Mouse (Mus musculus) limb, embryonic 13.5 days (tissue): Measurements from ENCODE around the gene Zer1. TPM values are rescaled to one million over a fixed set of nuclear protein-coding genes. Genes with fewer than 3 reads are reported as not detected.
"Not testable (repeated sequence)": the region's sequence is repeated elsewhere in the genome, so short reads cannot be mapped to it uniquely, and the experiment has no call there.

Experiments used
- ATAC-seq: fragments of 200-750 bp; cut with Nextera tagmentation; 2 replicates; pipeline ENCODE4 v1.8.0; 2017; ENCODE audit warnings: low read depth, moderate number of reproducible peaks, moderate TSS enrichment; ENCODE audit not compliant: low FRiP score
- H3K27ac ChIP-seq: fragments of 300-500 bp; sonication (generic); 2 replicates; pipeline ENCODE4 v1.5.1; 2015; ENCODE audit warnings: inconsistent platforms, mild to moderate bottlenecking, moderate library complexity
- H3K27me3 ChIP-seq: fragments of 300-500 bp; sonication (generic); 2 replicates; pipeline ENCODE4 v1.6.1; 2015; ENCODE audit warnings: mild to moderate bottlenecking, inconsistent platforms
- H3K36me3 ChIP-seq: fragments of 300-500 bp; sonication (generic); 2 replicates; pipeline ENCODE4 v1.6.1; 2015; ENCODE audit warnings: inconsistent platforms, mild to moderate bottlenecking, moderate library complexity
- H3K4me1 ChIP-seq: fragments of 300-500 bp; sonication (generic); 2 replicates; pipeline ENCODE4 v1.6.1; 2015; ENCODE audit warnings: inconsistent platforms
- H3K4me2 ChIP-seq: fragments of 300-500 bp; sonication (generic); replicated peaks from 2 replicates; pipeline ENCODE4 v1.6.1; 2015; ENCODE audit warnings: inconsistent platforms, mild to moderate bottlenecking, moderate library complexity
- H3K4me3 ChIP-seq: fragments of 300-500 bp; sonication (generic); 2 replicates; pipeline ENCODE4 v1.5.1; 2015; ENCODE audit warnings: moderate library complexity, mild to moderate bottlenecking, inconsistent platforms
- H3K9ac ChIP-seq: fragments of 300-500 bp; sonication (generic); 2 replicates; pipeline ENCODE4 v1.6.1; 2015; ENCODE audit warnings: mild to moderate bottlenecking, inconsistent platforms
- H3K9me3 ChIP-seq: fragments of 300-500 bp; sonication (generic); 2 replicates; pipeline ENCODE4 v1.6.1; 2016; ENCODE audit warnings: inconsistent platforms
- WGBS: fragments of 180-500 bp; shearing (Covaris S2); methylation state at CpG from one replicate; pipeline ENCODE4 v1.1.7; 2015; 5-methylcytosine and 5-hydroxymethylcytosine counted together
- polyA plus RNA-seq: library from polyadenylated mRNA; unstranded; fragments of >200 nt; fragmentation: Nextera tagmentation; extraction: Ambion mirVana; gene quantifications from 2 replicates; pipeline ENCODE4 v1.2.1, GENCODE M21; 2015

Gene Zer1
- 11.2 and 12.5 TPM in 2 replicates for polyA plus RNA-seq

DNA sequence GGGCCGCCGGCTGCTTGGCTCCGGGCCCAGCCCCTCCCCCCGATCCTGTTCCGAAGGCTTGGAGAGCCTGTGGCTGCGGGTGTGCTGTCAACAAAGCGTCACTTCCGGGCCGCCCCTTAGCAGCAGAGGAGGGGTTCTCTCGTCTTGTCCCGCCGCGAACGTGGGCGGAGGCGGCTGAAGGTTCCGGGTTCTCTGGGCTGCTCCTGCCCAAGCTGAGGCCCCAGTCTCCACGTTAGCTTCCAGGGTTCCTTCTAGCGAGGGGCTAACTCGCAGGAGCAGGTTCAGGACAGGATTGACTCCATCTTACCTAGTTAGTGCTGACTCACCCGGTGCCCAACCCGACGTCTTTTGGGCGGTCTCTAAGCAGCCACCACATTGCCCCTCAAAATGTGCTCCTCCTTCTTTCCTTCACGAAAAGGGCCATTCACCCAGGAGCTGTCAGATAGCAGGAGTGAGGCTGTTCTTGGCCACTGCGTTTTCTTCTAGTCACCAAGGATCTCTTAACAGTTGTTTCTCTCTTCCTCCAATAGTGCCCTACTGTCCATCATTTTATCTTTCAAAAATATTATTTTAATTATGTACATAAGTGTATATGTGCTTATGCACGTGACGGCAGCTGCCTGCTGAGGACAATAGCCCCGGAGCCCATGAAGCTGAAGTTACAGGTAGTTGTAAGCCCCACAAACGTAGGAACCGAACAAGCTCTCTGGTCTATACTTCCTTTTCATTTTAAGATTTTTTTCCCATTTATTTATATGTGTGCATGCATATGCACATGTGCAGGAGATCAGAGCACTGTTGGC is at the start of gene Zer1:
Zer1 (minus strand) TSS at position 114 of the 803 bp plus-strand sequence.
- Histone ChIP-seq H3K27me3 (no peaks in the 10 kb centered on the region), H3K4me1 (peaks cover 20% of the 10 kb centered on the region), H3K4me2 (peak within 1 kb of the TSS; percentile 90), H3K27ac (peak within 1 kb of the TSS; percentile 89), H3K36me3 (peaks cover 9% of the 10 kb centered on the region), H3K9me3 (no peaks in the 10 kb centered on the region), H3K9ac (peak within 1 kb of the TSS; percentile 76), H3K4me3 (peak within 1 kb of the TSS; percentile 85)
- ATAC-seq: peak; percentile 98
- WGBS: 10% methylated on average over 31 of the region's 31 CpGs

DNA sequence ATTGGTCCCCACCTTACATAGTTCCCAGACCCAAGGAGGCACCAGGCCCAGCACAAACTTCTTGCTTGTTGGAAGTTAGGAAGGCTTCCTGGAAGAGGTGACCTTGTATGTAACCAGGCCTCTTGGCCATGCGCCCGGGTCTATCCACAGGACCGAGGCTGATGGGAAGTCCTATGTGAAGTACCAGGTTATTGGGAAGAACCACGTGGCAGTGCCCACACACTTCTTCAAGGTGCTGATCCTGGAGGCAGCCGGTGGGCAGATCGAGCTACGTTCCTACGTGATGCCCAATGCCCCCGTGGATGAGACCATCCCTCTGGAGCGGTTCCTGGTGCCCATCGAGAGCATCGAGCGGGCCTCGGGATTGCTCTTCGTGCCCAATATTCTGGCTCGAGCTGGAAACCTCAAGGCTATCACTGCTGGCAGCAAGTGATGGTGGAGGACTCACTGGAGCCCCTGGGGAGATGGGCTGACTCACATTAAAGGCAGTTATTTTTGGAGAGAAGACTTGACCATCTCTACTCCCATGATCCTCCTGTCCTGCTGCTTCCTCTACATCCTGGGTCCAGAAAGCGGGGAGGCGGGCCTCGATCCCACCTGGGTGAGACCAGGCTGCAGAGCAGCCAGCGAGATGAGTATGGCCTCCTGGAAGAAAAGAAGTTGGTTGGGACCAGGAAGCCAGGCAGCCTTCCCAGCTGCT is 49.3 kb upstream of the Zer1 start:
- no peak overlapping the region for H3K27ac ChIP-seq
- H3K4me2 ChIP-seq: no peak overlapping the region
- H3K4me1 ChIP-seq: peaks cover 23% of the 10 kb centered on the region
- no peaks in the 10 kb centered on the region for H3K27me3 ChIP-seq
- WGBS: 95% methylated on average over 20 of the region's 20 CpGs
- no peak overlapping the region for H3K9ac ChIP-seq
- ATAC-seq: no peak
- peaks cover 52% of the 10 kb centered on the region for H3K36me3 ChIP-seq
- H3K4me3 ChIP-seq: no peak overlapping the region
- H3K9me3 ChIP-seq: 0 out of 2 replicates have a peak, but pooled peaks cover 4% of the 10 kb centered on the region

DNA sequence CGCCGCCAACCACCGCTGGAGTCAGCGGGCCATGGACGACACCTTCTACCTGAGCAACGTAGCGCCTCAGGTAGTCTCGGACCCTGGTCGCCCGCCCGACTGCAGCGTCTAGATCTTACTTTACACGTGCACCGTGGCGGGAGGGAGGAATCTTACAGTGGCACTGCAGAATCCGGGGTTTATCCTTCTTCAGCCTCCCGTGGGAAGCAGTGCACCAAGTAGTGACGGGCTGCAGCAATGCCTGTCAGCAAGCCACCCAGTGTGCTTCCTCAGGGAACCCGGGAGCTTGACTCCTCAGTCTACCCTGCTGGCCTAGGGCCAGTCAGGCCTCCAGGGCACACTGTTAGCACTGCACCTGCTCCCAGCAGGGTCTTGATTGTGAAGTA is 47.6 kb upstream of the Zer1 start:
- H3K27ac ChIP-seq: peak overlapping the region; percentile 87; the same call in 1 of the 2 replicates
- 1% methylated on average over 19 of the region's 19 CpGs for WGBS
- H3K9me3 ChIP-seq: peaks cover 7% of the 10 kb centered on the region
- H3K4me2 ChIP-seq: peak overlapping the region; percentile 92
- peak overlapping the region; percentile 77 for H3K9ac ChIP-seq
- H3K36me3 ChIP-seq: peaks cover 47% of the 10 kb centered on the region
- peak overlapping the region; percentile 69 for H3K4me3 ChIP-seq
- peaks cover 14% of the 10 kb centered on the region for H3K4me1 ChIP-seq
- no peaks in the 10 kb centered on the region for H3K27me3 ChIP-seq
- no peak for ATAC-seq

DNA sequence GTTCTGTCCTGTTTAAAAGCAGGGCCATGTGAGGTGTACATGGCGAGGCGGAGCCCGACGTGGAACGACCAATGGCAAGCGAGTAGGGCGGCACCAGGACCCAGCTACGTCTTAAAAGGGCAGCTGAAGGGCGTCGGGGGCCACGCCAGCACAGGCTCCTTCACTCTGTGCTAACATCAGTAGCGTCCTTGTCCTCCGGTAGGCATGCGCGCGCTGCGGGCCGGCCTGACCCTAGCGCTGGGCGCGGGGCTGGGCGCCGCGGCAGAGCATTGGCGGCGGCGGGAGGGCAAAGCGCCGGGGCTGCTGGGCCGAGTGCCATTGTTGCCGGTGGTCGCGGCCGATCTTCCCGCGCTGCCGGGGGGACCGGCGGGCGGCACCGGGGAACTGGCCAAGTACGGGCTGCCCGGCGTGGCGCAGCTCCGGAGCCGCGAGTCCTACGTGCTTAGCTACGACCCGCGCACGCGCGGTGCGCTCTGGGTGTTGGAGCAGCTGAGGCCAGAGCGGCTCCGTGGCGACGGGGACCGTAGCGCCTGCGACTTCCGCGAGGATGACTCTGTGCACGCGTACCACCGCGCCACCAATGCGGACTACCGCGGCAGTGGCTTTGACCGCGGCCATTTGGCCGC is 47.1 kb upstream of the Zer1 start, which contains the start of gene Endog:
Endog (plus strand) TSS at position 123 of the 626 bp plus-strand sequence.
- peak within 1 kb of the TSS; percentile 87; the same call in 1 of the 2 replicates for H3K27ac ChIP-seq
- ATAC-seq: peak; percentile 95
- peaks cover 42% of the 10 kb centered on the region for H3K36me3 ChIP-seq
- peak within 1 kb of the TSS; percentile 92 for H3K4me2 ChIP-seq
- under 1% methylated on average over 75 of the region's 75 CpGs for WGBS
- no peaks in the 10 kb centered on the region for H3K27me3 ChIP-seq
- H3K4me3 ChIP-seq: peak within 1 kb of the TSS; percentile 69
- H3K4me1 ChIP-seq: peaks cover 11% of the 10 kb centered on the region
- H3K9ac ChIP-seq: peak within 1 kb of the TSS; percentile 77
- peaks cover 12% of the 10 kb centered on the region for H3K9me3 ChIP-seq

DNA sequence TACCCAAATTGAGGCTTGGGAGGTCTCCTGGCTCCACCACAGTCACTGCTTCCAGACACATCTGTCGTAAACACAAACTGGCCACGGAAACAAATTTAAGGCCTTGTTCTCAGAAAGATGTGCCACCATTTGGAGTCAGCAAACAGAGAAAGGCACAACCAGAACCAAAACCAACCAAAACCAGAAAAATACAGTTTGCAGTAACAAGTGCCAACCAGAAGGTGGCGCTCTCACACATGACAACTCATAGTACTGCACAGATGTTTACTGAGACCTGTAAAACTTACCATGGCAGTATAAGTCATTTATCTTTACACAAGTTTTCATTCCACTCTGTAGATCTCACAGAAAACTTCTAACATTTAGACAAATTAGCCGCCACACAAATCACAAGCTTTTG is 42.3 kb upstream of the Zer1 start:
- Histone ChIP-seq H3K9ac (no peak overlapping the region), H3K9me3 (peaks cover 17% of the 10 kb centered on the region), H3K4me1 (no peaks in the 10 kb centered on the region), H3K4me2 (no peak overlapping the region), H3K27ac (no peak overlapping the region), H3K4me3 (no peak overlapping the region), H3K27me3 (no peaks in the 10 kb centered on the region), H3K36me3 (no peaks in the 10 kb centered on the region)
- 61% methylated on average over 4 of the region's 4 CpGs for WGBS
- ATAC-seq: no peak

DNA sequence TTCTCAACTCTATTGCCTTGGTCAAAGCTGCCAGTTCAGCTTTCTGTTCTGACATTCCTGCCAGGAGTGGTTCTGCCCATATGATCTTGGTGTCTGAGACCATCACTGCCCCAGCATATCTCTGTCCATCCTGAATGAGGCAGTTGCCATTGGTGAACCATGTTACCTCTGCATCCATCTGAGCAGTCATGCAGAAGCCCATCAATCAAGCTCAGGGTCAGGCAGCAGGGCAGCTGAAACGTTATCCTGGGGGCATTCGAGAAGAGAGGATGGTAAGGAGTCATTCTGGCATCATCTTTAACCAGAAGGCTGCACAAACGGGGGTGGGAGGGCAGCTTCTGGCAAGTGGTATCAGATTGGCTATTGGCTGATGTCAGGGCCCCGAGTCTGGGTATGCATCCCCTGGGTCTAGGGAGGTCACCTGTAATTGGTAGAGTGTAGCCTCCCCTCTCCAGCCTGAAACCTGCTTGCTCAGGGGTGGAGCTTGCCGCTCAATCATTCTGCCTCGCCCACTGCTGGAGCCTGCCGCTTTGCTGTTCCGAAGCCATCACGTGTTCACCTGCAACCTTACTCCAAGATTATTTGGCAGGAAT is 40.1 kb upstream of the Zer1 start:
- no peaks in the 10 kb centered on the region for H3K4me1 ChIP-seq
- no peak overlapping the region for H3K27ac ChIP-seq
- no peaks in the 10 kb centered on the region for H3K27me3 ChIP-seq
- no peak overlapping the region for H3K4me2 ChIP-seq
- WGBS: 55% methylated on average over 9 of the region's 9 CpGs
- peaks cover 17% of the 10 kb centered on the region for H3K9me3 ChIP-seq
- no peak for ATAC-seq
- H3K4me3 ChIP-seq: no peak overlapping the region
- no peaks in the 10 kb centered on the region for H3K36me3 ChIP-seq
- H3K9ac ChIP-seq: no peak overlapping the region

DNA sequence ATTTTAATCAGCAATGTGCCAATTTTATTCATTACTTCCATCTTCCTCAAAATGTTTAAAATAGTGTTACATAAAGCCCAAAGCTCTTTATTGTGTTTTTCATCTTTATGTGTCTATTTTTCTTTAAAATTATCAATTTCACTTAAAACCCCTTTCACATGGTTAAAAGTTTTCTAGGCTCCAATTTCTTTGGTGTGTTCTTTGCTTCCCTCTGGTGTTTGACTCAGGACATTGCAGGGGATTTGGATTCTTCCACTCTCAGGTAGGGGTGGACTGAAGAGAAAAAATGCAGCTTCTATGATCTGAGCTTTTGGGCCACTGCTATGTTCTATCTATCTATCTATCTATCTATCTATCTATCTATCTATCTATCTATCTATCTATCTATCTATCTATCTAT is 37.4 kb upstream of the Zer1 start:
- no peaks in the 10 kb centered on the region for H3K36me3 ChIP-seq
- no peak overlapping the region for H3K4me3 ChIP-seq
- H3K9ac ChIP-seq: no peak overlapping the region
- no peaks in the 10 kb centered on the region for H3K4me1 ChIP-seq
- H3K27ac ChIP-seq: no peak overlapping the region
- no peak for ATAC-seq
- peaks cover 13% of the 10 kb centered on the region for H3K9me3 ChIP-seq
- H3K4me2 ChIP-seq: no peak overlapping the region
- H3K27me3 ChIP-seq: no peaks in the 10 kb centered on the region

DNA sequence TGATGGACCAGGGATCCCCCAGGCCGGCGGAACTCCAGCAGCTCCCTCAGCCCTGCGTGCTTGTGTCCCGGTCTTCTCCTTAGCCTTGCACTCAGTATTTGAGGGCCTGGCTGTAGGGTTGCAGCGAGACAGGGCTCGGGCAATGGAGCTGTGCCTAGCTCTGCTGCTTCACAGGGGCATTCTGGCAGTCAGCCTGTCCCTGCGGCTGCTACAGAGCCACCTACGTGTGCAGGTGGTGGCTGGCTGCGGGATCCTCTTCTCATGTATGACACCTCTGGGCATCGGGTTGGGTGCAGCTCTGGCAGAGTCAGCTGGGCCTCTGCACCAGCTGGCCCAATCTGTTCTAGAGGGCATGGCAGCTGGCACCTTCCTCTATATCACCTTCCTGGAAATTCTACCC is 35.5 kb upstream of the Zer1 start:
- WGBS: 78% methylated on average over 7 of the region's 10 CpGs
- H3K27me3 ChIP-seq, H3K27ac ChIP-seq: not testable (repeated sequence)

DNA sequence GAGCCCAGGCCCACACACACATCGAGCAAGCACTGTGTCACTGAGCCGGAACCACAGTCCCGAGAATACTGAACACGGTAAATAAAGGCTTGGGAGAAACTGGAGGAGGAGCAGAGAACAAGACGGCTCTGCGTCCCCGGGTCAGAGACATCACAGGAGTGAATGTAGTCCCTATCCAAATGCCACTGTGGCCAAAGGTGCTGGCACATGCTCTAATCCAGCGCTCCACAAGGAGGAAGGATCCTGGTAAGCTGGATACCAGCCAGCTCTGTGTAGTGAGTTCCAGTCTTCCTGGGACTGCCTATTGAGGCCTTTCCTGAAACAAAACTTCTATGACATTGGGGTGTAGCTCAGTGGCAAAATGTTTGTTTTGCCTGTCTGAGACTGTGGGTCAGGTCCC is 28.2 kb upstream of the Zer1 start:
- no peak overlapping the region for H3K4me2 ChIP-seq
- H3K36me3 ChIP-seq: peaks cover 45% of the 10 kb centered on the region
- H3K4me1 ChIP-seq: no peaks in the 10 kb centered on the region
- H3K4me3 ChIP-seq: no peak overlapping the region
- 84% methylated on average over 8 of the region's 8 CpGs for WGBS
- H3K27ac ChIP-seq: no peak overlapping the region
- no peak overlapping the region for H3K9ac ChIP-seq
- H3K9me3 ChIP-seq: no peaks in the 10 kb centered on the region
- H3K27me3 ChIP-seq: no peaks in the 10 kb centered on the region
- ATAC-seq: no peak

More for the DNA sequence above, 35.5 kb upstream of the Zer1 start:
- not testable (repeated sequence) for H3K9ac ChIP-seq, ATAC-seq, H3K4me3 ChIP-seq, H3K36me3 ChIP-seq, H3K4me2 ChIP-seq, H3K9me3 ChIP-seq, H3K4me1 ChIP-seq

DNA sequence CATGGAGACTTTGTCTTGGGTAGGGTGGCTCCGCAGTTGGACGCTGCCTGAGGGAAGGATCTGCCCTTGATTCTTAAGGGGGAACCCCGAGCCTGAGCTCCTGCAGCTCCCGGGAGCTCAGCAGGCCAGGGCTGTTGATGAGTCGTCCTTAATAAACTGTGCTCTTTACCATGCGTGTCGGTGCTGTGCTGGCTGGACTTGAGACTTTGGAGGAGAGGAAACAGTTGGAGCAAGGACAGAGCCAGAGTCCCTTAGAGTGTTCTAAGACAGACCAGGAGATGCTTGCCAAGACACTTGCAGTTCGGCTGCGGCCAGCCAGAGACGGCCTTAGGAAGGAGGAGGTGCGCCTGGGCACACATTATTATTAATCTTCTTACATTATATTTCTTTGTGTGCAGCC is 27.5 kb upstream of the Zer1 start:
- Histone ChIP-seq H3K9me3 (no peaks in the 10 kb centered on the region), H3K4me3 (no peak overlapping the region), H3K9ac (no peak overlapping the region), H3K27me3 (no peaks in the 10 kb centered on the region), H3K36me3 (peaks cover 53% of the 10 kb centered on the region), H3K27ac (no peak overlapping the region), H3K4me1 (no peaks in the 10 kb centered on the region), H3K4me2 (no peak overlapping the region)
- WGBS: 87% methylated on average over 11 of the region's 11 CpGs
- ATAC-seq: no peak

DNA sequence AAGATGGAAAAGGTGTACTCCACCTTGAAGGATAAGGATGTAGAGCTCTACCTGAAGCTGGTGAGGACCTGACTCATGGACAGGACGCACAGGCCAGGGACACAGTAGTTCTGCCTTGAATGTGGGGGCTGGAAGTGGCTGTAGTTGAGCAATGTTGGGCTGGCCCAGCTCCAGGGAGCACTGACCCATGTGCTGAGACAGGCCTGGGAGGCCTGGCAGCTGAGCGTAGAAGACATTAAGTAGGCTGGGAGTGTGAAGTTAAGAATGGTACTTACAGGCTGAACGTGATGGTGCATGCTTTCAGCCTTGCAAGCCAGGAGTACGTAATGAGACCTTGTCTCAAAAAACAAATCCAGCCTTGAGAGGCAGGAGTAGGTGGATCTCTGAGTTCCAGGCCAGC is 23.1 kb upstream of the Zer1 start:
- Histone ChIP-seq H3K4me3 (no peak overlapping the region), H3K27me3 (no peaks in the 10 kb centered on the region), H3K4me1 (no peaks in the 10 kb centered on the region), H3K4me2 (no peak overlapping the region), H3K9me3 (no peaks in the 10 kb centered on the region), H3K9ac (no peak overlapping the region), H3K36me3 (peaks cover 92% of the 10 kb centered on the region), H3K27ac (no peak overlapping the region)
- 94% methylated on average over 4 of the region's 4 CpGs for WGBS
- no peak for ATAC-seq

DNA sequence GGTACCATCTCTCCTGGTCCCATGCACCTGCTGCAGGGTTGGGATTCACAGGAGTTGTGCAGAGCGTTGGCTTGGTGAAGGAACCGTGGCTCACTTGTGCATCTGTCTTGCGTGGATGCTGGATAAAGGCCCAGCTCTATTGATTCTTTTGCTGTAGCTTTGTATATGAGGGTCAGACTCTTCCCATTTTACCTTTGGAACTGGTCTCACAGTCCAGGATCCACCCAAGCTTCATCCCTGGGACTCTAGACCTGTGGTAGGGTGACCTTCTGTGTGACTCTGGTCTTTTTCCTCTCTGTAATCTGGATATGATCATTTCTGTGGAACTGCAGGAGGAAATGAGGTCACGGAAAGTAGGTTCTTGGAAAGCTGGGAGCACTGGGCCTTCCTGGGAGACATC is 20.1 kb upstream of the Zer1 start:
- H3K27me3 ChIP-seq: no peaks in the 10 kb centered on the region
- H3K9ac ChIP-seq: no peak overlapping the region
- 98% methylated on average over 4 of the region's 4 CpGs for WGBS
- H3K27ac ChIP-seq: no peak overlapping the region
- no peak overlapping the region for H3K4me3 ChIP-seq
- H3K4me2 ChIP-seq: no peak overlapping the region
- H3K4me1 ChIP-seq: no peaks in the 10 kb centered on the region
- peaks cover 95% of the 10 kb centered on the region for H3K36me3 ChIP-seq
- no peak for ATAC-seq
- no peaks in the 10 kb centered on the region for H3K9me3 ChIP-seq
